Mouse (Mus musculus): ENCODE measurements around the gene Ctbs. TPM values are rescaled to one million over a fixed set of nuclear protein-coding genes. Genes with fewer than 3 reads are reported as not detected.

Ctbs gene
- 11.3 and 11.7 TPM in 2 replicates for polyA plus RNA-seq (2015; fragmentation: Nextera tagmentation; extraction: Ambion mirVana)

- H3K4me3 ChIP-seq (ENCODE audit: low read length) = peak within 1 kb of the TSS; percentile 71
- WGBS = 39% methylated on average over 9 of the region's 9 CpGs
- H3K27ac ChIP-seq (ENCODE audit: low read length) = peak within 1 kb of the TSS; percentile 95
- no peak; the same call in 1 of the 2 replicates for ATAC-seq (ENCODE audit: low read depth)
- H3K27me3 ChIP-seq (ENCODE audit: control insufficient read depth, insufficient read depth, low read depth, low read length) = no peaks in the 10 kb centered on the region
- H3K4me2 ChIP-seq (ENCODE audit: low read depth, low read length) = peak within 1 kb of the TSS; percentile 65
- no peaks in the 10 kb centered on the region for H3K9me3 ChIP-seq (ENCODE audit: control insufficient read depth, low read length)
- H3K36me3 ChIP-seq (ENCODE audit: control insufficient read depth, insufficient read depth, low read length) = no peaks in the 10 kb centered on the region
- H3K9ac ChIP-seq (ENCODE audit: low read length) = peak within 1 kb of the TSS; percentile 90
- peaks cover 5% of the 10 kb centered on the region; the same call in 1 of the 2 replicates for H3K4me1 ChIP-seq (replicated peaks; ENCODE audit: control insufficient read depth, insufficient read depth, low read length)
Measured at GRCm38 (mm10) chr3:146449745-146450250, at the start of gene Ctbs. Gene Ctbs (plus strand): TSS chr3:146449795.

- 25% methylated on average over 3 of the region's 3 CpGs for WGBS
- H3K27me3 ChIP-seq (ENCODE audit: control insufficient read depth, insufficient read depth, low read depth, low read length) = no peaks in the 10 kb centered on the region
- H3K4me3 ChIP-seq (ENCODE audit: low read length) = peak overlapping the region; percentile 77
- H3K9ac ChIP-seq (ENCODE audit: low read length) = peak overlapping the region; percentile 66
- no peaks in the 10 kb centered on the region for H3K36me3 ChIP-seq (ENCODE audit: control insufficient read depth, insufficient read depth, low read length)
- H3K4me2 ChIP-seq (ENCODE audit: low read depth, low read length) = peak overlapping the region; percentile 73
- no peak; the same call in 1 of the 2 replicates for ATAC-seq (ENCODE audit: low read depth)
- peaks cover 24% of the 10 kb centered on the region for H3K4me1 ChIP-seq (replicated peaks; ENCODE audit: control insufficient read depth, insufficient read depth, low read length)
- H3K9me3 ChIP-seq (ENCODE audit: control insufficient read depth, low read length) = no peaks in the 10 kb centered on the region
- H3K27ac ChIP-seq (ENCODE audit: low read length) = peak overlapping the region; percentile 89
Measured at GRCm38 (mm10) chr3:146403770-146404169, 45.8 kb upstream of the Ctbs start.

- no peaks in the 10 kb centered on the region for H3K36me3 ChIP-seq (ENCODE audit: control insufficient read depth, insufficient read depth, low read length)
- H3K4me2 ChIP-seq (ENCODE audit: low read depth, low read length) = peak within 1 kb of the TSS; percentile 73
- ATAC-seq (ENCODE audit: low read depth) = peak; percentile 97
- H3K9me3 ChIP-seq (ENCODE audit: control insufficient read depth, low read length) = no peaks in the 10 kb centered on the region
- H3K27ac ChIP-seq (ENCODE audit: low read length) = peak within 1 kb of the TSS; percentile 90
- peak within 1 kb of the TSS; percentile 77 for H3K4me3 ChIP-seq (ENCODE audit: low read length)
- WGBS = under 1% methylated on average over 73 of the region's 100 CpGs
- H3K9ac ChIP-seq (ENCODE audit: low read length) = peak within 1 kb of the TSS; percentile 79
- H3K4me1 ChIP-seq (replicated peaks; ENCODE audit: control insufficient read depth, insufficient read depth, low read length) = peaks cover 24% of the 10 kb centered on the region
- H3K27me3 ChIP-seq (ENCODE audit: control insufficient read depth, insufficient read depth, low read depth, low read length) = no peaks in the 10 kb centered on the region
Measured at GRCm38 (mm10) chr3:146404311-146405201, 45.0 kb upstream of the Ctbs start, which contains the start of gene Ssx2ip. Gene Ssx2ip (plus strand): TSS chr3:146404642.

GRCm38 (mm10) chr3:146405213-146406006 is 44.2 kb upstream of the Ctbs start:
- no peaks in the 10 kb centered on the region for H3K9me3 ChIP-seq (ENCODE audit: control insufficient read depth, low read length)
- H3K27me3 ChIP-seq (ENCODE audit: control insufficient read depth, insufficient read depth, low read depth, low read length) = no peaks in the 10 kb centered on the region
- peak overlapping the region; percentile 79 for H3K9ac ChIP-seq (ENCODE audit: low read length)
- no peaks in the 10 kb centered on the region for H3K36me3 ChIP-seq (ENCODE audit: control insufficient read depth, insufficient read depth, low read length)
- H3K27ac ChIP-seq (ENCODE audit: low read length) = peak overlapping the region; percentile 90
- peak overlapping the region; percentile 73 for H3K4me2 ChIP-seq (ENCODE audit: low read depth, low read length)
- WGBS = 26% methylated on average over 18 of the region's 18 CpGs
- H3K4me3 ChIP-seq (ENCODE audit: low read length) = peak overlapping the region; percentile 77
- peaks cover 26% of the 10 kb centered on the region for H3K4me1 ChIP-seq (replicated peaks; ENCODE audit: control insufficient read depth, insufficient read depth, low read length)
- ATAC-seq (ENCODE audit: low read depth) = no peak

GRCm38 (mm10) chr3:146406007-146406341 is 43.6 kb upstream of the Ctbs start:
- Histone ChIP-seq H3K4me3 (ENCODE audit: low read length) (peak overlapping the region; percentile 77), H3K27me3 (ENCODE audit: control insufficient read depth, insufficient read depth, low read depth, low read length) (no peaks in the 10 kb centered on the region), H3K27ac (ENCODE audit: low read length) (peak overlapping the region; percentile 90), H3K9ac (ENCODE audit: low read length) (peak overlapping the region; percentile 79), H3K9me3 (ENCODE audit: control insufficient read depth, low read length) (no peaks in the 10 kb centered on the region), H3K4me1 (replicated peaks; ENCODE audit: control insufficient read depth, insufficient read depth, low read length) (peaks cover 26% of the 10 kb centered on the region), H3K4me2 (ENCODE audit: low read depth, low read length) (peak overlapping the region; percentile 73), H3K36me3 (ENCODE audit: control insufficient read depth, insufficient read depth, low read length) (no peaks in the 10 kb centered on the region)
- ATAC-seq (ENCODE audit: low read depth) = peak; percentile 47
- 53% methylated on average over 5 of the region's 5 CpGs for WGBS

- no peak for ATAC-seq (ENCODE audit: low read depth)
- Histone ChIP-seq H3K27me3 (ENCODE audit: control insufficient read depth, insufficient read depth, low read depth, low read length) (no peaks in the 10 kb centered on the region), H3K9me3 (ENCODE audit: control insufficient read depth, low read length) (no peaks in the 10 kb centered on the region), H3K4me3 (ENCODE audit: low read length) (peak overlapping the region; percentile 77), H3K9ac (ENCODE audit: low read length) (no peak overlapping the region; the same call in 1 of the 2 replicates), H3K4me2 (ENCODE audit: low read depth, low read length) (peak overlapping the region; percentile 73), H3K36me3 (ENCODE audit: control insufficient read depth, insufficient read depth, low read length) (no peaks in the 10 kb centered on the region), H3K4me1 (replicated peaks; ENCODE audit: control insufficient read depth, insufficient read depth, low read length) (peaks cover 30% of the 10 kb centered on the region), H3K27ac (ENCODE audit: low read length) (peak overlapping the region; percentile 36; the same call in 1 of the 2 replicates)
- 76% methylated on average over 16 of the region's 16 CpGs for WGBS
Measured at GRCm38 (mm10) chr3:146407086-146407721, 42.4 kb upstream of the Ctbs start.

GRCm38 (mm10) chr3:146410114-146410513 is 39.5 kb upstream of the Ctbs start:
- WGBS = 77% methylated on average over 7 of the region's 7 CpGs
- Histone ChIP-seq H3K36me3 (ENCODE audit: control insufficient read depth, insufficient read depth, low read length) (no peaks in the 10 kb centered on the region), H3K4me3 (ENCODE audit: low read length) (no peak overlapping the region), H3K27me3 (ENCODE audit: control insufficient read depth, insufficient read depth, low read depth, low read length) (no peaks in the 10 kb centered on the region), H3K27ac (ENCODE audit: low read length) (no peak overlapping the region), H3K9me3 (ENCODE audit: control insufficient read depth, low read length) (no peaks in the 10 kb centered on the region), H3K9ac (ENCODE audit: low read length) (no peak overlapping the region), H3K4me1 (replicated peaks; ENCODE audit: control insufficient read depth, insufficient read depth, low read length) (peaks cover 26% of the 10 kb centered on the region), H3K4me2 (ENCODE audit: low read depth, low read length) (no peak overlapping the region)
- no peak for ATAC-seq (ENCODE audit: low read depth)

- WGBS = 81% methylated on average over 2 of the region's 2 CpGs
- Histone ChIP-seq H3K4me1 (replicated peaks; ENCODE audit: control insufficient read depth, insufficient read depth, low read length) (peaks cover 12% of the 10 kb centered on the region), H3K4me3 (ENCODE audit: low read length) (no peak overlapping the region), H3K27ac (ENCODE audit: low read length) (no peak overlapping the region), H3K9ac (ENCODE audit: low read length) (no peak overlapping the region), H3K36me3 (ENCODE audit: control insufficient read depth, insufficient read depth, low read length) (no peaks in the 10 kb centered on the region), H3K27me3 (ENCODE audit: control insufficient read depth, insufficient read depth, low read depth, low read length) (no peaks in the 10 kb centered on the region), H3K9me3 (ENCODE audit: control insufficient read depth, low read length) (no peaks in the 10 kb centered on the region), H3K4me2 (ENCODE audit: low read depth, low read length) (no peak overlapping the region)
- no peak for ATAC-seq (ENCODE audit: low read depth)
Measured at GRCm38 (mm10) chr3:146412008-146412407, 37.6 kb upstream of the Ctbs start.

All from lung, embryonic 16.5 days (tissue).